Mouse (Mus musculus): ENCODE data around the gene Gm14401. TPM values are rescaled to one million over a fixed set of nuclear protein-coding genes. Genes with fewer than 3 reads are reported as not detected.
"Not testable (repeated sequence)": the region's sequence is repeated elsewhere in the genome, so short reads cannot be mapped to it uniquely, and the experiment has no call there.

The Gm14401 gene
- 0.17 TPM in 1 of 2 replicates, not detected in the other for polyA plus RNA-seq (2012; rRNA removed)

DNA sequence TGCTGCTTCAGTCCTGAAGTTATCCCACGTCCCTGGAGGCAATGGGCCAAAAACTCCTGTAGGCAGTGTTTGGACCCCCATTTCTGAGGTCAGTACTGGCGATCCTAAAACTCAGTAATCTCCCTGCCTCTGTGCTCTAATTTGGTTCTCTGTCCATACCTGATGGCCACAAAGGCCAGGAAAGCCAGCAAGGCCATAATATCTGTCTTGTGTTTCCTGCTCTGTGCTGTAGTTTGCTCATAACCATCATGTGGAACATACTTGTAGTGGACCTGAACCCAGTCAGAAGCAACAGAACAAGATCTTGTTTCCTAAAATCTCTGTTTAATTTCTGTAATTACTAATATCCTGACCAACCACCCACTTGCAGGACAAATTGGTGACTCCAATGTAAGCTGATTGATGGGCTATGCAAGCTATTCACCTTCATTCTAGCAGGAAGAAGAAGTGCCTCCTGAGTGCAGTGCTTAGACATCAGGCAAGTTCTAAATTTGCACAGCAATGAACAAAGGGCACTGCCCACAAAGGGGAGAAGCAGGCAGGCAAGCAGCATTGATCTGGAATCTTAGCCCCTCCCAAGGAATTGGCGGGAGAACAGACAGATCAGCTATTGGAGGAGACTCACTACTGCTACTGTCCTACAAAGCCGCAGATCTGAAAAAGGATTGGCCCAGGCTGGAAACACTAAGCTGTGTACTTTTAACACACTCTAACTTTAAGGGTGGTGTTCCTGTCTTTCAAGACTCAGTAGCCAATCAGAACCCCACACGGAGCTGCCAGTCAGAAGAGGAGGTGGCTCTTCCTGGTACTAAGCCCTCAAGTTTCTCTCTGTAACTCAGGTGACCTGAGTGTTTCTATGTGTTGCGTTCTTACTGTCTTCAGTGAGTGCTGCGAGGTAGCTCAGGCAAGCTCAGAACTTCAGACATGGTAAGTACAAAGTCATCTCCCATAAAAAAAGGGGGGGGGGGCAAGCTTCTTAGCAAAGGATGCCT lies at the start of gene Gm14401:
Gene Gm14401 (plus strand): TSS at position 889 of the 992 bp plus-strand sequence.
- DNase-seq (ENCODE audit: low spot score) = not testable (repeated sequence)

GRCm38 (mm10) chr2:177072807-177073206 lies 1.3 kb upstream of the Gm14401 start:
- not testable (repeated sequence) for DNase-seq (ENCODE audit: low spot score)

DNA sequence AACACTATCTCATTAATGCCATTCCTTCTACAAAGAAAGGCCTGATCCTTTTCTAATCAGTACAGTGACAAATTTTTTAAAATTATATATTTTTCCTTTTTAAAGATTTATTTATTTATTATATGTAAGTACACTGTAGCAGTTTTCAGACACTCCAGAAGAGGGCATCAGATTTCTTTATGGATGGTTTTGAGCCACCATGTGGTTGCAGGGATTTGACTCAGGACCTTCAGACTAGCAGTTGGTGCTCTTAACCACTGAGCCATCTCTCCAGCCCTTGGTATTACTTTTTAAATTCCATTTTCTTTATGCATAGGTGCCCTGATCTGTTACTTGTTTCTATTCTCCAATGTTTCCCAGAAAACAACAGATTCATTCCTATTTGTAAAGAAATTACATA lies 895 bp downstream of the Gm14401 start:
- DNase-seq (ENCODE audit: low spot score) = not testable (repeated sequence)

- not testable (repeated sequence) for DNase-seq (ENCODE audit: low spot score)
Measured at GRCm38 (mm10) chr2:177079866-177080265, 5.7 kb downstream of the Gm14401 start.

GRCm38 (mm10) chr2:177109086-177109485 lies 35.0 kb downstream of the Gm14401 start:
- DNase-seq (ENCODE audit: low spot score) = not testable (repeated sequence)

DNA sequence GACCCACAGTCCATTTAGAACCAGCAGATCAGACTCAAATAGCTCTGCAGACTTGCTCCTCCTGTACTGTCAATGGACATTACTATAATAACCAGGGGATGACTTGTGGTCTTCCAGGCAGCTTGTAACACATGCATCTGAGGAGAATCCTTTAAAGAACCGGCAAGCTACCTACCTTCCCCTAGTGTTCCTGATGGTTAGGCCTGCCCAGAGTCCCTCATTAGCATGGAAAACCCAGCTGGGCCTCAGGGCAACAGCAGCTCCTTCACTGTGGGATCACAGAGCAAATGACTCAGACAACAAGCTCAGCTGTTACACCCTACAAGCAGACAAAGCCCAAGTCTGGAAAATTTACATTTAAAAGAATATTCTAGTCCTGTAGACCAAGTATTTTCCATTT lies 55.0 kb downstream of the Gm14401 start:
- not testable (repeated sequence) for DNase-seq (ENCODE audit: low spot score)

Other genes with a start within 250 kb of the Gm14401 start
- not detected in 2 replicates for gene Gm14408, start 243.2 kb upstream of the Gm14401 start, polyA plus RNA-seq (2012; rRNA removed)
- gene Gm14296, start 146.5 kb upstream of the Gm14401 start, polyA plus RNA-seq (2012; rRNA removed) = 7.9 and 10.5 TPM in 2 replicates
- gene Gm14419, start 73.4 kb upstream of the Gm14401 start, polyA plus RNA-seq (2012; rRNA removed) = 6.5 and 13.8 TPM in 2 replicates
- 21.4 and 23.7 TPM in 2 replicates for gene Gm14410, start 132.1 kb downstream of the Gm14401 start, polyA plus RNA-seq (2012; rRNA removed)
- gene Gm14409, start 192.7 kb downstream of the Gm14401 start, polyA plus RNA-seq (2012; rRNA removed) = 0.10 TPM in 1 of 2 replicates, not detected in the other
- gene Gm14412, start 250.0 kb downstream of the Gm14401 start, polyA plus RNA-seq (2012; rRNA removed) = 1.2 and 1.4 TPM in 2 replicates

Data from urinary bladder, adult 2 months (tissue).